Mouse (Mus musculus) right cerebral cortex, postnatal 36 days (tissue): ENCODE measurements around the gene Fras1.

ENCODE experiments used
- DNase-seq, 2 experiments: peaks; one replicate each; pipeline ENCODE4 v3.0.0; 2022; ENCODE audit warnings: low spot score in 2 of 2, mixed read lengths in 1 of 2

Fras1 gene

GRCm38 (mm10) chr5:96405139-96405842, 31.5 kb downstream of the Fras1 start:
- DNase-seq: no peak

DNA sequence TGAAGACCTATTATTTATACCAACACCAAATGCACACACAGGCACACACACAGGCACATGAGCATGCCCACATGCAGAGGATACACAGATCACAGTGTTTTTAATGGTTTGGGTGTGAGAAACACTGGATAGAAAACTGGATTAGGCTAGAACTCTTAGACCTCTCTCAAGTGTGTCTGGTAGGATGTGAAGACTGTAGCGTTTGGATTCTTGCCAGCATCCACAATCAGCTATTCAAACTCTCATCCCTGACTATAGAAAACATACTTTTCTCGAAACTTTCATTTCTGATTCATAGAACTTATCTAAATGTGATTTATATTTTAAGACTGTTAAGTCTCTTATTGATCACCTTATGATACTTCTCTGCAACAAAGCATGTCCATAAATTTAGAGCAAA, 34.5 kb downstream of the Fras1 start:
- DNase-seq: no peak

GRCm38 (mm10) chr5:96412754-96413394, 39.1 kb downstream of the Fras1 start:
- DNase-seq: no peak

- no peak for DNase-seq
Observed at GRCm38 (mm10) chr5:96417121-96417520, 43.4 kb downstream of the Fras1 start.

DNA sequence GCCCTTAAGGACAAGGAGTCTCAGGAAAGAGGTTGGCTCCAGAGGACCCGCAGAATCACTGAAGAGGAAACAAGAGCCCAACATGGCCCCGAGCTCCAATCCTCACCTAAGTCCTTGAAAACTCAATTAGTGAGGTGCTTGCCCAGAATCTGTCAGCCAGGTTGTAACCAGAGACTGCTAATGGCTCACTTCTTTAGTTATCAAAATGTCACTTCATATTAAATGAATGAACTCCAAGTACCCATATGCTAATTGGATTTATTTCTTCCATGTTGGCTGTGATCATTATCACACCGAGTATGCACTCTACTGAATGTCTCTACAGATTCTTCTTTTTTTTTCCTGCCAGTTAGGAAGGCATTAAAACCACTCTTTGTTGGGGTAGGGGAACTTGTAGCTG, 47.8 kb downstream of the Fras1 start:
- no peak for DNase-seq

DNA sequence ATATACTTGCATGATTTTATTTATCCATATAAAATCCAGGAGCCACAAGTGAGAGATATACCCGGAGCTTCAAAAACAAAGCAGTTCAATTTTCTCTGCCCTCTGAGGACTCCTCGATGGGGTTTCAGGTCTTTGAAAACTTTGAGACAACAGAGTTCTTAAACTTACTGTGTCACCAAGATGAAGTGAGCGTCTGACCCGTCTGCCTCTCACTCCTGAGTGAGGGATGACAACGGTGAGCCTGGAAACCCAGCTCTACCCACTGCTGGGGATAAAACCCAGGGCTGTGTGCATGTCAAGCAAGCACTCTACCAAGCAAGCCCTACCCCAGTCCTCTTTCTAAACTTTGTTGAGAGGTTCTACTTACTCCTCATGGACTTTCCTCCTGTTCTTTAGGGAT, 49.0 kb downstream of the Fras1 start:
- DNase-seq: no peak

GRCm38 (mm10) chr5:96425391-96425790, 51.6 kb downstream of the Fras1 start:
- no peak for DNase-seq

GRCm38 (mm10) chr5:96429532-96430141, 55.9 kb downstream of the Fras1 start:
- DNase-seq: no peak

DNA sequence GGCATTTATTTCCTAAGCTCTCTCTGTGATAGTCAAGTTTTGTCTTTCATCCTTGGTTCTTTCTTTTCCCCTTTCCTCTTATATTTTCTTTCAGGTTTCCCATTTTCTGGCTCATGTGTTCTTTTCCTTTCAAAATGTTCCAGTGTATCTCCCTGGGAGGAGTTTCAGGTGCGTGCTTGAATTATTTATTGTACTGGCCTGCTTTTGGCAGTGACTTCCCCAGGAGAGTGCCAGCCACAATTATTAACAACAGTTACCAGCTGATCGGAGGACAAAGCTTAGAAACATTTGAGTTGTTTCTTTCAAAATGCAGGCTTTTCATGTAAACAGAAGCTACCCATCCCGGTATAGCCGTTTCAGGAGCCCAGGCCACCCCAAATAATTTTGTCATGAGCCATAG, 64.1 kb downstream of the Fras1 start:
- no peak for DNase-seq

GRCm38 (mm10) chr5:96439811-96440210, 66.1 kb downstream of the Fras1 start:
- no peak for DNase-seq

DNA sequence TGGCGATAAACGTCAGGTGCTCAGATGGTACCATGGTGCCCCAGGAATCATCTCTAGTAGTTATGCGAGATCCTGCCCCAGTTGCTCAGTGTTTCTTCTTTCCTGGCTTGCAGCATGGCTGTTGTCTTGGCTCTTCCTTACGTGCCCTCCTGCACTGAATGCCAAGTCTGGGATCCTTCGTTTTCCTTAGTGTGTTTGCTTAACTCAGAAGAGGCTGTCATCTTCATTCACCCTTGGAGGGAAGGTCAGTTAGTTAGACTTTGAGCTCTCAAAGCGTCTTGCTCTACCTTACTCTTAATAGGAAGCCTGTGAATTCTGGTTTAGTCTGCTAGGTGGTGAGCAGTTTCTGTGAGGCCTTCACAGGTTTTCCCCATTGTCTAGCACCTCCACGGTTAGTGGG, 73.7 kb downstream of the Fras1 start:
- DNase-seq: no peak

- no peak for DNase-seq
Observed at GRCm38 (mm10) chr5:96452027-96452426, 78.3 kb downstream of the Fras1 start.

DNA sequence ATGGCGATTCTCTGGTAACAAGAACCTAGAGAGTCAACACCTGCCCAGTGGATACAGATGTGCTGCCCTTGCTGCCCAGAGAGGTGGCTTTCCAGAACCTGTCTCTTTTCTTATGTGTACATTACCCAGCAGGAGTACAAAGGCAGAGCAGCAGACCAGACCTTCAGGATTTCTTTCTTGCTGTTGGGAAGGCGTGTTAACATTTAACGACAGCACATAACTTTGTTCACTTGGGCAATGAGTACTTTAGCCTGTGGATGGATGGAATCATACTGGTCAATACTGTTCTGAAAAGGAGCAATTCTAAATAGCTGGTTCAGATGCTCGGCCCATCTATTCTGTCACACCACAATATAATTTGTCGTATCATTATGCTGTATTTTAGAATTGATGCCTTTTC, 79.6 kb downstream of the Fras1 start:
- DNase-seq: no peak

GRCm38 (mm10) chr5:96454422-96454821, 80.7 kb downstream of the Fras1 start:
- DNase-seq: no peak

GRCm38 (mm10) chr5:96455241-96455640, 81.5 kb downstream of the Fras1 start:
- no peak for DNase-seq

GRCm38 (mm10) chr5:96457436-96457958, 83.7 kb downstream of the Fras1 start:
- peak; percentile 5 to 18 for DNase-seq

DNA sequence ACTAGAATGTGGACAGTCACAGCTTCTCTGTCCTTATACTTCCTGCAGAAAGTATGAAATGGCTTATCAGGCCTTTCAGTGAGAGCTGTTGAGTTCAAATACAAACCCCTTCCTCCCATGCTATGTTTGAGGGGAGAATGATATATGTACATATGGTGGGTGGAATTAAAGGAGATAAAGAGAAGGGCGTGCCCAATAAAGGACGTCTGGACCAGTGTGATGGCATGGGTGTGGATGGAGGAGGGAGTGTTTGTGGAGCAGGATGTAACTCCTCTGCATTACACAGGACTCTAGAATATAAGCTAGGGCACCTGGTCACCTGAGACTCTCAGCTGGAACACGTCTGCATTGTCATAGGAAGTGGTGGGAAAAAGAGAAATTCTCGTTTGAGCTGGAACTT, 85.8 kb downstream of the Fras1 start:
- no peak for DNase-seq

DNA sequence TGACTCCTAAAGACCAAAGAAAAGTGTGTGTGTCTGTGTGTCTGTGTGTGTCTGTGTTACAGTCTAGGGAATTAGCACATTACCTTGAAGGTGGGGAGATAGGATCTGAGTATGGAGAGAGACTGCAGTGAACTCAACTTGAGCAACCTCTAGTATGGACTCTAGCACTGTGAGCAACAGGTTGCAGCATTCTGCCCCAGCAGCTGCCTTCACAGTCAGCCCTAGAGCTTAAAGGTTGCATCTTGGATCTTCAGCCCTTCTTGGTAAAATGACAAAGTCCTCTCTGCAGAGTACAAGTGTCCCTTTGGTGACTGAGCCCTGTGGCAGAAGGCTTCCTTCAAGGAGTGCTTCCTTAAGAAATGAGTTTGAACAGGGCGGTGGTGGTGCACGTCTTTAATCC, 88.4 kb downstream of the Fras1 start:
- DNase-seq: no peak

DNA sequence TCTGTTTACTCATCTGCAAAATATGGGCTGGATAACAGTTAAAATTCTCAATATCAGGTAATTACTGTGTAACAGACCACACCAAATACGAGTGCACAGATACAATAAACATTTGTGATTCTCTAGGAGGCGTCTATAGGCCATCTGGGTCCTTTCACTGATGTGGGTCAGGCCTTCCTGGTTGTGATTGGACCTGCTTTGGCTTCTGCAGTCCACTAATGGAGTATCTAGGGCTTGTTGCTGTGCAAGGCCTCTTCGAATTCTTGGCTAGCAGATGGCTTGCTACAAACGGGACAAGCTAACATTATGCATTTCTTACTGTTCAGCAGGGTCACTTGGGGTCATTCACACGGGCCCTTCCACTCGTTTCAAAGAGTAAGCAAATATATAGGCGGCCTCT, 92.7 kb downstream of the Fras1 start:
- no peak for DNase-seq

- no peak for DNase-seq
Observed at GRCm38 (mm10) chr5:96471995-96472394, 98.2 kb downstream of the Fras1 start.

DNA sequence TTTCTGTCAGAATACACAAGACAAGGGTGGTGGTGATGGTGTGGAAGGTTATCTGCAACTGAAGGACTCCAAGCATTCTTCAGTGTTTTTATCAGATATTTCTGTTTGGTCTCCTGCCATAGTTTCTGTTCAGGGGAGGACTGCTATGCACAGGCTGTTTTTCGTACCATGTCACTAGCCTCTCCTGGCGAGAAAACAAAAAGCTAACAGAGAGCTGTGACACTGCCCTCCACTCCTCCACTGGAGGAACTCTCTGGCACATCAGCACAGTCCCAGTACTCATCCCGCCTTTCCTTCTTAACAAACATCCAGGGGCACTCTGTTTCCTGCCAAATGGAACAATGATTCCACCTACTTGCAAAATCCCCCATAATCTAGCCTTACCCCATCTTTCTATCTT, 101.7 kb downstream of the Fras1 start:
- DNase-seq: no peak

- no peak for DNase-seq
Observed at GRCm38 (mm10) chr5:96479003-96479402, 105.2 kb downstream of the Fras1 start.

GRCm38 (mm10) chr5:96481159-96481558, 107.4 kb downstream of the Fras1 start:
- no peak for DNase-seq
